Mouse (Mus musculus) forebrain, postnatal 0 days (tissue): Measurements from ENCODE around the gene Adamts3. TPM values are rescaled to one million over a fixed set of nuclear protein-coding genes. Genes with fewer than 3 reads are reported as not detected.

Experiments used
- ATAC-seq: fragments of 200-750 bp; cut with Nextera tagmentation; 2 replicates; pipeline ENCODE4 v1.8.0; 2017; ENCODE audit warnings: mild to moderate bottlenecking, moderate library complexity
- DNase-seq: peaks from one replicate; pipeline ENCODE4 v3.0.0-alpha.2; 2015
- H3K27ac ChIP-seq: fragments of 300-500 bp; sonication (generic); 2 replicates; pipeline ENCODE4 v1.5.1; 2014; ENCODE audit warnings: low read depth, mild to moderate bottlenecking, antibody characterized with exemption, low read length, moderate library complexity, mixed read lengths
- H3K27me3 ChIP-seq: fragments of 300-500 bp; sonication (generic); 2 replicates; pipeline ENCODE4 v1.6.1; 2014; ENCODE audit warnings: mild to moderate bottlenecking, low read length, mixed read lengths; ENCODE audit not compliant: insufficient read depth
- H3K36me3 ChIP-seq: fragments of 300-500 bp; sonication (generic); 2 replicates; pipeline ENCODE4 v1.6.1; 2014; ENCODE audit warnings: mild to moderate bottlenecking, moderate library complexity; ENCODE audit not compliant: insufficient read depth
- H3K4me1 ChIP-seq: fragments of 300-500 bp; sonication (generic); 2 replicates; pipeline ENCODE4 v1.6.1; 2014; ENCODE audit warnings: antibody characterized with exemption; ENCODE audit not compliant: insufficient read depth
- H3K4me2 ChIP-seq: fragments of 300-500 bp; sonication (generic); 2 replicates; pipeline ENCODE4 v1.6.1; 2014; ENCODE audit warnings: low read depth, mild to moderate bottlenecking, moderate library complexity
- H3K4me3 ChIP-seq: fragments of 300-500 bp; sonication (generic); 2 replicates; pipeline ENCODE4 v1.5.1; 2014; ENCODE audit warnings: low read depth, low read length, mixed read lengths
- H3K9ac ChIP-seq: fragments of 300-500 bp; sonication (generic); 2 replicates; pipeline ENCODE4 v1.6.1; 2014; ENCODE audit warnings: mild to moderate bottlenecking
- H3K9me3 ChIP-seq: fragments of 300-500 bp; sonication (generic); 2 replicates; pipeline ENCODE4 v1.6.1; 2016; ENCODE audit warnings: low read length
- CTCF ChIP-seq: sonication (generic); IDR thresholded peaks from 2 replicates; pipeline ENCODE4 v1.5.1; 2016; ENCODE audit warnings: antibody characterized with exemption, control low read depth, low read depth
- WGBS: fragments of 180-500 bp; shearing (Covaris S2); extraction: QIAGEN DNeasy Blood & Tissue Kit; methylation state at CpG from one replicate; pipeline ENCODE4 v1.1.7; 2014; 5-methylcytosine and 5-hydroxymethylcytosine counted together
- polyA plus RNA-seq: library from polyadenylated mRNA; unstranded; fragments of >200 nt; fragmentation: Nextera tagmentation; extraction: Ambion mirVana; gene quantifications from 2 replicates; pipeline ENCODE4 v1.2.1, GENCODE M21; 2015
- total RNA-seq: library from RNA; depleted of rRNA; stranded (reverse); fragments of >200 nt; gene quantifications from 2 replicates; pipeline ENCODE4 v1.2.3, GENCODE M21; 2014

The Adamts3 gene
- total and polyA plus RNA-seq, 2 experiments from 2014 or later: 5.8 to 27.0 TPM

- peak; percentile 54 for TF ChIP-seq CTCF
- H3K9ac ChIP-seq: no peak overlapping the region
- H3K27ac ChIP-seq: no peak overlapping the region
- no peaks in the 10 kb centered on the region for H3K27me3 ChIP-seq
- H3K9me3 ChIP-seq: no peaks in the 10 kb centered on the region
- peak; percentile 40 for DNase-seq
- no peaks in the 10 kb centered on the region for H3K36me3 ChIP-seq
- no peak overlapping the region for H3K4me3 ChIP-seq
- H3K4me2 ChIP-seq: no peak overlapping the region
- ATAC-seq: no peak
- H3K4me1 ChIP-seq: peaks cover 3% of the 10 kb centered on the region; the same call in 1 of the 2 replicates
- WGBS: 47% methylated on average over 2 of the region's 2 CpGs
Observed at GRCm38 (mm10) chr5:89714552-89714951, 168.6 kb downstream of the Adamts3 start.

GRCm38 (mm10) chr5:89711116-89711859 lies 171.8 kb downstream of the Adamts3 start:
- Histone ChIP-seq H3K27me3 (no peaks in the 10 kb centered on the region), H3K9ac (no peak overlapping the region), H3K4me3 (no peak overlapping the region), H3K4me1 (peaks cover 3% of the 10 kb centered on the region; the same call in 1 of the 2 replicates), H3K4me2 (no peak overlapping the region), H3K27ac (no peak overlapping the region), H3K36me3 (no peaks in the 10 kb centered on the region; the same call in 1 of the 2 replicates), H3K9me3 (no peaks in the 10 kb centered on the region)
- peak; percentile 81 for ATAC-seq
- WGBS: 37% methylated on average over 7 of the region's 7 CpGs
- DNase-seq: peak; percentile 47
- TF ChIP-seq CTCF: no peak

GRCm38 (mm10) chr5:89709459-89709858 lies 173.7 kb downstream of the Adamts3 start:
- peaks cover 3% of the 10 kb centered on the region; the same call in 1 of the 2 replicates for H3K4me1 ChIP-seq
- H3K27me3 ChIP-seq: no peaks in the 10 kb centered on the region
- no peak overlapping the region for H3K9ac ChIP-seq
- H3K4me2 ChIP-seq: no peak overlapping the region
- H3K9me3 ChIP-seq: no peaks in the 10 kb centered on the region
- DNase-seq (no peak), ATAC-seq (no peak)
- 41% methylated on average over 4 of the region's 4 CpGs for WGBS
- H3K4me3 ChIP-seq: no peak overlapping the region
- H3K27ac ChIP-seq: no peak overlapping the region
- TF ChIP-seq CTCF: no peak
- peaks cover 3% of the 10 kb centered on the region for H3K36me3 ChIP-seq

GRCm38 (mm10) chr5:89704264-89704663 lies 178.9 kb downstream of the Adamts3 start:
- WGBS: 5% methylated on average over 1 of the region's 1 CpGs
- H3K27ac ChIP-seq: no peak overlapping the region
- no peak for TF ChIP-seq CTCF

GRCm38 (mm10) chr5:89701241-89702007 lies 181.7 kb downstream of the Adamts3 start:
- Histone ChIP-seq H3K9me3 (no peaks in the 10 kb centered on the region), H3K4me1 (peaks cover 6% of the 10 kb centered on the region), H3K27me3 (no peaks in the 10 kb centered on the region), H3K36me3 (peaks cover 3% of the 10 kb centered on the region; the same call in 1 of the 2 replicates), H3K4me2 (no peak overlapping the region), H3K4me3 (no peak overlapping the region), H3K27ac (0 out of 2 replicates have a peak overlapping the region, but pooled peaks have one; percentile 41), H3K9ac (no peak overlapping the region)
- TF ChIP-seq CTCF: no peak
- WGBS: 19% methylated on average over 9 of the region's 9 CpGs
- DNase-seq (peak; percentile 90), ATAC-seq (peak; percentile 95)

More at GRCm38 (mm10) chr5:89704264-89704663, 178.9 kb downstream of the Adamts3 start:
- Histone ChIP-seq H3K36me3 (peaks cover 3% of the 10 kb centered on the region), H3K4me2 (no peak overlapping the region), H3K9me3 (no peaks in the 10 kb centered on the region), H3K9ac (no peak overlapping the region), H3K27me3 (no peaks in the 10 kb centered on the region), H3K4me1 (peaks cover 6% of the 10 kb centered on the region), H3K4me3 (no peak overlapping the region)
- DNase-seq (peak; percentile 79), ATAC-seq (peak; percentile 47; the same call in 1 of the 2 replicates)

GRCm38 (mm10) chr5:89687826-89688225 lies 195.3 kb downstream of the Adamts3 start:
- TF ChIP-seq CTCF: no peak

More at GRCm38 (mm10) chr5:89687826-89688225, 195.3 kb downstream of the Adamts3 start:
- H3K9ac ChIP-seq: no peak overlapping the region
- H3K27ac ChIP-seq: no peak overlapping the region
- H3K4me1 ChIP-seq: no peaks in the 10 kb centered on the region
- DNase-seq: no peak
- H3K27me3 ChIP-seq: no peaks in the 10 kb centered on the region
- H3K9me3 ChIP-seq: no peaks in the 10 kb centered on the region
- WGBS: 68% methylated on average over 1 of the region's 1 CpGs
- no peak overlapping the region for H3K4me2 ChIP-seq
- no peak for ATAC-seq
- 0 out of 2 replicates have a peak, but pooled peaks cover 7% of the 10 kb centered on the region for H3K36me3 ChIP-seq
- no peak overlapping the region for H3K4me3 ChIP-seq
